Mouse (Mus musculus) urinary bladder, postnatal 4 days (tissue): ENCODE results near the gene Ccdc18.
"Not testable (repeated sequence)": the region's sequence is repeated elsewhere in the genome, so short reads cannot be mapped to it uniquely, and the experiment has no call there.

Source experiments
- DNase-seq, 2 experiments: peaks; one replicate each; pipeline ENCODE4 v3.0.0; 2021 to 2022; ENCODE audit warnings: low spot score in 2 of 2

The Ccdc18 gene

GRCm38 (mm10) chr5:108255259-108255658 is 122.6 kb downstream of the Ccdc18 start:
- DNase-seq = no peak

- peak in 1 of 2 experiments; percentile 59 for DNase-seq
Observed at GRCm38 (mm10) chr5:108262722-108263121, 130.0 kb downstream of the Ccdc18 start.

GRCm38 (mm10) chr5:108263785-108264184 is 131.1 kb downstream of the Ccdc18 start:
- DNase-seq = not testable (repeated sequence)

GRCm38 (mm10) chr5:108266990-108267389 is 134.3 kb downstream of the Ccdc18 start:
- no peak for DNase-seq

GRCm38 (mm10) chr5:108268127-108269062 is 135.7 kb downstream of the Ccdc18 start, which contains the start of gene Dr1:
Dr1 (plus strand) TSS chr5:108268897.
- peak; percentile 81 to 85 for DNase-seq

- no peak for DNase-seq
Observed at GRCm38 (mm10) chr5:108269063-108269810, 136.6 kb downstream of the Ccdc18 start.

- no peak for DNase-seq
Observed at GRCm38 (mm10) chr5:108269811-108270151, 137.1 kb downstream of the Ccdc18 start.

- no peak for DNase-seq
Observed at GRCm38 (mm10) chr5:108270415-108270814, 137.7 kb downstream of the Ccdc18 start.

- DNase-seq = not testable (repeated sequence)
Observed at GRCm38 (mm10) chr5:108271345-108271744, 138.7 kb downstream of the Ccdc18 start.
